In genomic region chr10:108198945-108199344, GRCm38 (mm10) we compare ENCODE assay signal across 31 mouse cellular contexts.
"Had no signal": no experiment of that assay in that cellular context is flagged by ENCODE, and none has a peak within 500 bp of the region (broad histone marks: within the 10 kb centered on the region; RNA-seq: fewer than 3 reads in every experiment).

No protein-coding gene starts in this region.

- DNase-seq: left cerebral cortex, postnatal 4 days; liver; liver, embryonic 13.5 days; liver, postnatal 0 days; lung, adult 18-20 months; lung, adult 2 months; lung, embryonic 14.5 days; lung, postnatal 10 days; lung, postnatal 14 days; lung, postnatal 36 days; lung, postnatal 4 days; midbrain, embryonic 14.5 days had no signal

- H3K4me3 ChIP-seq: left cerebral cortex, adult 2 months; limb, embryonic 10.5 days; limb, embryonic 12.5 days; limb, embryonic 13.5 days; limb, embryonic 15.5 days; liver, embryonic 13.5 days; liver, embryonic 15.5 days; lung, embryonic 15.5 days; megakaryocyte, embryonic 14.5 days; midbrain, embryonic 12.5 days; midbrain, embryonic 13.5 days; midbrain, embryonic 15.5 days; myocyte; neural tube, embryonic 12.5 days; neural tube, embryonic 13.5 days had no signal

- H3K9me3 ChIP-seq: limb, embryonic 10.5 days; limb, embryonic 12.5 days; limb, embryonic 13.5 days; limb, embryonic 15.5 days; liver, embryonic 13.5 days; liver, embryonic 15.5 days; lung, embryonic 15.5 days; megakaryocyte, embryonic 14.5 days; midbrain, embryonic 12.5 days; midbrain, embryonic 13.5 days; midbrain, embryonic 15.5 days; neural tube, embryonic 12.5 days; neural tube, embryonic 13.5 days had no signal

- H3K27me3 ChIP-seq: limb, embryonic 12.5 days; limb, embryonic 13.5 days; limb, embryonic 15.5 days; liver, embryonic 13.5 days; liver, embryonic 15.5 days; lung, embryonic 15.5 days; megakaryocyte, embryonic 14.5 days; midbrain, embryonic 12.5 days; midbrain, embryonic 13.5 days; midbrain, embryonic 15.5 days; neural tube, embryonic 12.5 days; neural tube, embryonic 13.5 days had no signal

- H3K4me1 ChIP-seq: limb, embryonic 10.5 days; limb, embryonic 12.5 days; limb, embryonic 15.5 days; liver, embryonic 15.5 days; midbrain, embryonic 12.5 days; neural tube, embryonic 12.5 days; neural tube, embryonic 13.5 days had no signal

- H3K36me3 ChIP-seq: midbrain, embryonic 12.5 days; midbrain, embryonic 15.5 days had no signal

- H3K9ac ChIP-seq: limb, embryonic 12.5 days; limb, embryonic 13.5 days; limb, embryonic 15.5 days; liver, embryonic 13.5 days; liver, embryonic 14.5 days; liver, embryonic 15.5 days; liver, postnatal 0 days; lung, embryonic 14.5 days; lung, embryonic 15.5 days; midbrain, embryonic 12.5 days; midbrain, embryonic 13.5 days; midbrain, embryonic 15.5 days; neural tube, embryonic 12.5 days; neural tube, embryonic 13.5 days had no signal

- H3K4me2 ChIP-seq: limb, embryonic 12.5 days; limb, embryonic 13.5 days; limb, embryonic 15.5 days; liver, embryonic 11.5 days; liver, embryonic 13.5 days; liver, embryonic 15.5 days; lung, embryonic 14.5 days; lung, embryonic 15.5 days; midbrain, embryonic 12.5 days; midbrain, embryonic 13.5 days; midbrain, embryonic 15.5 days; neural tube, embryonic 12.5 days; neural tube, embryonic 13.5 days had no signal

- ATAC-seq: liver, postnatal 0 days; lung, postnatal 0 days; midbrain, embryonic 13.5 days; midbrain, embryonic 15.5 days; midbrain, embryonic 16.5 days had no signal

- H3K27ac ChIP-seq: left cerebral cortex, adult 2 months; limb, embryonic 10.5 days; limb, embryonic 12.5 days; limb, embryonic 13.5 days; limb, embryonic 15.5 days; liver, embryonic 13.5 days; liver, embryonic 14.5 days; liver, embryonic 15.5 days; lung, embryonic 15.5 days; macrophage; midbrain, embryonic 12.5 days; midbrain, embryonic 13.5 days; midbrain, embryonic 15.5 days; neural tube, embryonic 12.5 days; neural tube, embryonic 13.5 days had no signal
